Mouse (Mus musculus): ENCODE data around the gene Rfx1.

- TF ChIP-seq POLR2A (IDR thresholded peaks at IDR 0.05; ENCODE audit: control insufficient read depth, low read depth, low read length) (no peak), CTCF (IDR thresholded peaks at IDR 0.05; ENCODE audit: control insufficient read depth, insufficient read depth, insufficient replicate concordance, low read depth, low read length) (no peak)
Measured at GRCm38 (mm10) chr8:84089277-84089676, 22.6 kb downstream of the Rfx1 start.

Data from testis, adult 2 months (tissue).